Mouse (Mus musculus): ENCODE measurements around the gene Hist1h1e. TPM values are rescaled to one million over a fixed set of nuclear protein-coding genes. Genes with fewer than 3 reads are reported as not detected.
"Not testable (repeated sequence)": the region's sequence is repeated elsewhere in the genome, so short reads cannot be mapped to it uniquely, and the experiment has no call there.

The Hist1h1e gene
- polyA plus RNA-seq, 1 experiment: 1.2 TPM

GRCm38 (mm10) chr13:23591206-23591605 is 31.2 kb downstream of the Hist1h1e start:
- Histone ChIP-seq H3K36me3 (ENCODE audit: control insufficient read depth, insufficient read depth) (no peaks in the 10 kb centered on the region), H3K79me3 (ENCODE audit: low read depth) (no peaks in the 10 kb centered on the region), H3K27me3 (ENCODE audit: control insufficient read depth, insufficient read depth, insufficient read length) (no peaks in the 10 kb centered on the region), H3K79me2 (ENCODE audit: control insufficient read depth, insufficient read depth) (no peaks in the 10 kb centered on the region), H3K4me3 (ENCODE audit: insufficient read depth, poor library complexity, severe bottlenecking) (no peak overlapping the region), H3ac (ENCODE audit: control insufficient read depth, insufficient read length, low read depth) (no peak overlapping the region)
- TF ChIP-seq MYOG (IDR thresholded peaks at IDR 0.05; ENCODE audit: control insufficient read depth, extremely low read depth, insufficient read length) (no peak), CEBPB (IDR thresholded peaks at IDR 0.05; ENCODE audit: low read depth) (no peak), MAX (IDR thresholded peaks at IDR 0.05) (no peak), MYOD1 (IDR thresholded peaks at IDR 0.05; ENCODE audit: control insufficient read depth, insufficient read length, low read depth) (no peak), USF1 (IDR thresholded peaks at IDR 0.05; ENCODE audit: low read depth) (no peak), FOSL1 (IDR thresholded peaks at IDR 0.05; ENCODE audit: insufficient read depth, low read length, poor library complexity, severe bottlenecking) (no peak), CTCF (IDR thresholded peaks at IDR 0.05; ENCODE audit: control insufficient read depth, insufficient read depth, insufficient read length) (no peak)

- Histone ChIP-seq H3K79me2 (ENCODE audit: control insufficient read depth, insufficient read depth) (no peaks in the 10 kb centered on the region), H3K36me3 (ENCODE audit: control insufficient read depth, insufficient read depth) (no peaks in the 10 kb centered on the region), H3ac (ENCODE audit: control insufficient read depth, insufficient read length, low read depth) (no peak overlapping the region), H3K27me3 (ENCODE audit: control insufficient read depth, insufficient read depth, insufficient read length) (no peaks in the 10 kb centered on the region), H3K79me3 (ENCODE audit: low read depth) (no peaks in the 10 kb centered on the region), H3K4me3 (ENCODE audit: insufficient read depth, poor library complexity, severe bottlenecking) (no peak overlapping the region)
- TF ChIP-seq FOSL1 (IDR thresholded peaks at IDR 0.05; ENCODE audit: insufficient read depth, low read length, poor library complexity, severe bottlenecking) (no peak), MYOG (IDR thresholded peaks at IDR 0.05; ENCODE audit: control insufficient read depth, extremely low read depth, insufficient read length) (no peak), MAX (IDR thresholded peaks at IDR 0.05) (no peak), USF1 (IDR thresholded peaks at IDR 0.05; ENCODE audit: low read depth) (no peak), MYOD1 (IDR thresholded peaks at IDR 0.05; ENCODE audit: control insufficient read depth, insufficient read length, low read depth) (no peak), CTCF (IDR thresholded peaks at IDR 0.05; ENCODE audit: control insufficient read depth, insufficient read depth, insufficient read length) (no peak), CEBPB (IDR thresholded peaks at IDR 0.05; ENCODE audit: low read depth) (no peak)
Observed at GRCm38 (mm10) chr13:23586940-23587225, 35.5 kb downstream of the Hist1h1e start.

GRCm38 (mm10) chr13:23586099-23586939 is 36.0 kb downstream of the Hist1h1e start:
- no peaks in the 10 kb centered on the region for H3K27me3 ChIP-seq (ENCODE audit: control insufficient read depth, insufficient read depth, insufficient read length)
- H3K79me3 ChIP-seq (ENCODE audit: low read depth): no peaks in the 10 kb centered on the region
- no peaks in the 10 kb centered on the region for H3K36me3 ChIP-seq (ENCODE audit: control insufficient read depth, insufficient read depth)
- H3K4me3 ChIP-seq (ENCODE audit: insufficient read depth, poor library complexity, severe bottlenecking): no peak overlapping the region
- H3ac ChIP-seq (ENCODE audit: control insufficient read depth, insufficient read length, low read depth): peak overlapping the region; percentile 36
- no peak for TF ChIP-seq FOSL1 (IDR thresholded peaks at IDR 0.05; ENCODE audit: insufficient read depth, low read length, poor library complexity, severe bottlenecking)
- no peak for TF ChIP-seq CTCF (IDR thresholded peaks at IDR 0.05; ENCODE audit: control insufficient read depth, insufficient read depth, insufficient read length)
- no peak for TF ChIP-seq MYOG (IDR thresholded peaks at IDR 0.05; ENCODE audit: control insufficient read depth, extremely low read depth, insufficient read length)
- TF ChIP-seq MAX (IDR thresholded peaks at IDR 0.05): no peak
- no peak for TF ChIP-seq USF1 (IDR thresholded peaks at IDR 0.05; ENCODE audit: low read depth)
- no peak for TF ChIP-seq CEBPB (IDR thresholded peaks at IDR 0.05; ENCODE audit: low read depth)
- TF ChIP-seq MYOD1 (IDR thresholded peaks at IDR 0.05; ENCODE audit: control insufficient read depth, insufficient read length, low read depth): no peak
- H3K79me2 ChIP-seq (ENCODE audit: control insufficient read depth, insufficient read depth): no peaks in the 10 kb centered on the region

GRCm38 (mm10) chr13:23585442-23586098 is 36.8 kb downstream of the Hist1h1e start:
- not testable (repeated sequence) for H3K27me3 ChIP-seq (ENCODE audit: control insufficient read depth, insufficient read depth, insufficient read length); H3K79me3 ChIP-seq (ENCODE audit: low read depth); H3K79me2 ChIP-seq (ENCODE audit: control insufficient read depth, insufficient read depth); H3K36me3 ChIP-seq (ENCODE audit: control insufficient read depth, insufficient read depth)
- Histone ChIP-seq H3ac (ENCODE audit: control insufficient read depth, insufficient read length, low read depth) (peak overlapping the region; percentile 82), H3K4me3 (ENCODE audit: insufficient read depth, poor library complexity, severe bottlenecking) (peak overlapping the region; percentile 27)

- Histone ChIP-seq H3K79me3 (ENCODE audit: low read depth) (no peaks in the 10 kb centered on the region), H3ac (ENCODE audit: control insufficient read depth, insufficient read length, low read depth) (peak overlapping the region; percentile 82), H3K4me3 (ENCODE audit: insufficient read depth, poor library complexity, severe bottlenecking) (peak overlapping the region; percentile 27), H3K27me3 (ENCODE audit: control insufficient read depth, insufficient read depth, insufficient read length) (no peaks in the 10 kb centered on the region), H3K36me3 (ENCODE audit: control insufficient read depth, insufficient read depth) (no peaks in the 10 kb centered on the region), H3K79me2 (ENCODE audit: control insufficient read depth, insufficient read depth) (no peaks in the 10 kb centered on the region)
- TF ChIP-seq CEBPB (IDR thresholded peaks at IDR 0.05; ENCODE audit: low read depth): no peak
- TF ChIP-seq FOSL1 (IDR thresholded peaks at IDR 0.05; ENCODE audit: insufficient read depth, low read length, poor library complexity, severe bottlenecking): no peak
- no peak for TF ChIP-seq MAX (IDR thresholded peaks at IDR 0.05)
- TF ChIP-seq USF1 (IDR thresholded peaks at IDR 0.05; ENCODE audit: low read depth): no peak
- TF ChIP-seq MYOG (IDR thresholded peaks at IDR 0.05; ENCODE audit: control insufficient read depth, extremely low read depth, insufficient read length): no peak
- TF ChIP-seq CTCF (IDR thresholded peaks at IDR 0.05; ENCODE audit: control insufficient read depth, insufficient read depth, insufficient read length): no peak
- no peak for TF ChIP-seq MYOD1 (IDR thresholded peaks at IDR 0.05; ENCODE audit: control insufficient read depth, insufficient read length, low read depth)
Observed at GRCm38 (mm10) chr13:23585029-23585441, 37.3 kb downstream of the Hist1h1e start.

Measured in C2C12 (cell line).